Mouse (Mus musculus) stomach, embryonic 14.5 days (tissue): ENCODE results near the gene Klhl23. TPM values are rescaled to one million over a fixed set of nuclear protein-coding genes. Genes with fewer than 3 reads are reported as not detected.

Experiments used
- ATAC-seq: fragments of 200-750 bp; cut with Nextera tagmentation; 2 replicates; pipeline ENCODE4 v1.8.0; 2017; ENCODE audit warnings: low read depth, moderate TSS enrichment; ENCODE audit not compliant: insufficient number of reproducible peaks, insufficient read depth, low FRiP score
- H3K27ac ChIP-seq: fragments of 300-500 bp; sonication (generic); 2 replicates; pipeline ENCODE4 v1.5.1; 2014; ENCODE audit warnings: mild to moderate bottlenecking, low read length, moderate library complexity, mixed read lengths
- H3K27me3 ChIP-seq: fragments of 300-500 bp; sonication (generic); 2 replicates; pipeline ENCODE4 v1.6.1; 2014; ENCODE audit warnings: low read length, control low read depth, mixed read lengths; ENCODE audit not compliant: control insufficient read depth, insufficient read depth
- H3K36me3 ChIP-seq: fragments of 300-500 bp; sonication (generic); 2 replicates; pipeline ENCODE4 v1.6.1; 2014; ENCODE audit warnings: mild to moderate bottlenecking, control low read depth, low read length, moderate library complexity, mixed read lengths; ENCODE audit not compliant: control insufficient read depth, insufficient read depth
- H3K4me1 ChIP-seq: fragments of 300-500 bp; sonication (generic); 2 replicates; pipeline ENCODE4 v1.6.1; 2014; ENCODE audit warnings: low read length, control low read depth, mixed read lengths; ENCODE audit not compliant: control insufficient read depth, insufficient read depth
- H3K4me2 ChIP-seq: fragments of 300-500 bp; sonication (generic); replicated peaks from 2 replicates; pipeline ENCODE4 v1.6.1; 2014; ENCODE audit warnings: low read depth, low read length, control low read depth
- H3K4me3 ChIP-seq: fragments of 300-500 bp; sonication (generic); 2 replicates; pipeline ENCODE4 v1.5.1; 2014; ENCODE audit warnings: low read depth, low read length, control low read depth
- H3K9ac ChIP-seq: fragments of 300-500 bp; sonication (generic); replicated peaks from 2 replicates; pipeline ENCODE4 v1.6.1; 2014; ENCODE audit warnings: low read depth, mild to moderate bottlenecking, control low read depth, low read length, moderate library complexity, mixed read lengths
- H3K9me3 ChIP-seq: fragments of 300-500 bp; sonication (generic); 2 replicates; pipeline ENCODE4 v1.6.1; 2016; ENCODE audit warnings: low read depth, low read length, control low read depth; ENCODE audit not compliant: control insufficient read depth
- WGBS: fragments of 180-500 bp; shearing (Covaris S2); extraction: QIAGEN DNeasy Blood & Tissue Kit; methylation state at CpG from one replicate; pipeline ENCODE4 v1.1.7; 2014; 5-methylcytosine and 5-hydroxymethylcytosine counted together
- polyA plus RNA-seq: library from polyadenylated mRNA; unstranded; fragments of >200 nt; fragmentation: Nextera tagmentation; extraction: Ambion mirVana; gene quantifications from 2 replicates; pipeline ENCODE4 v1.2.1, GENCODE M21; 2014

The Klhl23 gene
- polyA plus RNA-seq = 42.8 and 47.3 TPM in 2 replicates

GRCm38 (mm10) chr2:69821711-69822110 is at the start of gene Klhl23:
Gene Klhl23 (plus strand): TSS chr2:69821944.
- peak within 1 kb of the TSS; percentile 77 for H3K9ac ChIP-seq

GRCm38 (mm10) chr2:69773331-69773730 is 48.4 kb upstream of the Klhl23 start:
- no peak overlapping the region for H3K9ac ChIP-seq
- no peak overlapping the region for H3K27ac ChIP-seq
- H3K27me3 ChIP-seq = no peaks in the 10 kb centered on the region
- no peak overlapping the region for H3K4me2 ChIP-seq
- no peaks in the 10 kb centered on the region for H3K36me3 ChIP-seq
- H3K9me3 ChIP-seq = no peaks in the 10 kb centered on the region
- no peak for ATAC-seq
- H3K4me3 ChIP-seq = no peak overlapping the region
- WGBS = 98% methylated on average over 3 of the region's 3 CpGs
- H3K4me1 ChIP-seq = no peaks in the 10 kb centered on the region

More at GRCm38 (mm10) chr2:69821711-69822110, at the start of gene Klhl23:
- H3K4me3 ChIP-seq = peak within 1 kb of the TSS; percentile 60
- H3K27me3 ChIP-seq = no peaks in the 10 kb centered on the region
- H3K9me3 ChIP-seq = no peaks in the 10 kb centered on the region
- H3K27ac ChIP-seq = peak within 1 kb of the TSS; percentile 96
- H3K4me1 ChIP-seq = peaks cover 13% of the 10 kb centered on the region; the same call in 1 of the 2 replicates
- peaks cover 10% of the 10 kb centered on the region; the same call in 1 of the 2 replicates for H3K36me3 ChIP-seq
- ATAC-seq = peak; percentile 21; the same call in 1 of the 2 replicates
- peak within 1 kb of the TSS; percentile 57 for H3K4me2 ChIP-seq
- 3% methylated on average over 8 of the region's 8 CpGs for WGBS

- no peak for ATAC-seq
Measured at GRCm38 (mm10) chr2:69777985-69778835, 43.5 kb upstream of the Klhl23 start.

GRCm38 (mm10) chr2:69778836-69779177 is 42.9 kb upstream of the Klhl23 start:
- no peak overlapping the region for H3K4me3 ChIP-seq
- no peaks in the 10 kb centered on the region for H3K36me3 ChIP-seq
- H3K4me1 ChIP-seq = no peaks in the 10 kb centered on the region
- H3K27ac ChIP-seq = no peak overlapping the region
- no peak for ATAC-seq
- H3K27me3 ChIP-seq = no peaks in the 10 kb centered on the region
- no peak overlapping the region for H3K4me2 ChIP-seq
- no peak overlapping the region for H3K9ac ChIP-seq
- no peaks in the 10 kb centered on the region for H3K9me3 ChIP-seq
- WGBS = 46% methylated on average over 5 of the region's 5 CpGs

More at GRCm38 (mm10) chr2:69777985-69778835, 43.5 kb upstream of the Klhl23 start:
- no peak overlapping the region for H3K9ac ChIP-seq
- 69% methylated on average over 7 of the region's 7 CpGs for WGBS
- no peaks in the 10 kb centered on the region for H3K4me1 ChIP-seq
- H3K27ac ChIP-seq = no peak overlapping the region
- H3K4me2 ChIP-seq = no peak overlapping the region
- no peaks in the 10 kb centered on the region for H3K27me3 ChIP-seq
- H3K4me3 ChIP-seq = no peak overlapping the region
- H3K36me3 ChIP-seq = no peaks in the 10 kb centered on the region
- no peaks in the 10 kb centered on the region for H3K9me3 ChIP-seq

- WGBS = 12% methylated on average over 9 of the region's 9 CpGs
- H3K27me3 ChIP-seq = no peaks in the 10 kb centered on the region
- H3K9me3 ChIP-seq = no peaks in the 10 kb centered on the region
- H3K27ac ChIP-seq = peak overlapping the region; percentile 71
- H3K4me2 ChIP-seq = peak overlapping the region; percentile 78
- ATAC-seq = peak; percentile 8; the same call in 1 of the 2 replicates
- H3K4me3 ChIP-seq = peak overlapping the region; percentile 64
- no peaks in the 10 kb centered on the region for H3K4me1 ChIP-seq
- H3K9ac ChIP-seq = peak overlapping the region; percentile 54
- peaks cover 4% of the 10 kb centered on the region; the same call in 1 of the 2 replicates for H3K36me3 ChIP-seq
Measured at GRCm38 (mm10) chr2:69788974-69789373, 32.8 kb upstream of the Klhl23 start.

- peaks cover 4% of the 10 kb centered on the region; the same call in 1 of the 2 replicates for H3K36me3 ChIP-seq
- no peaks in the 10 kb centered on the region for H3K4me1 ChIP-seq
- H3K27ac ChIP-seq = peak within 1 kb of the TSS; percentile 71
- ATAC-seq = peak; percentile 95
- H3K27me3 ChIP-seq = no peaks in the 10 kb centered on the region
- 1% methylated on average over 48 of the region's 48 CpGs for WGBS
- peak within 1 kb of the TSS; percentile 54 for H3K9ac ChIP-seq
- H3K4me2 ChIP-seq = peak within 1 kb of the TSS; percentile 78
- no peaks in the 10 kb centered on the region for H3K9me3 ChIP-seq
- H3K4me3 ChIP-seq = peak within 1 kb of the TSS; percentile 64
Measured at GRCm38 (mm10) chr2:69789429-69790069, 32.2 kb upstream of the Klhl23 start, which contains the start of the genes Ccdc173 and Phospho2. Gene Ccdc173 (minus strand): TSS chr2:69789575. Gene Phospho2 (plus strand): TSS chr2:69789623.

GRCm38 (mm10) chr2:69790285-69790684 is 31.5 kb upstream of the Klhl23 start:
- Histone ChIP-seq H3K4me2 (peak overlapping the region; percentile 78), H3K4me3 (peak overlapping the region; percentile 64), H3K27me3 (no peaks in the 10 kb centered on the region), H3K27ac (no peak overlapping the region), H3K4me1 (no peaks in the 10 kb centered on the region), H3K9me3 (no peaks in the 10 kb centered on the region), H3K36me3 (peaks cover 6% of the 10 kb centered on the region; the same call in 1 of the 2 replicates), H3K9ac (peak overlapping the region; percentile 54; the same call in 1 of the 2 replicates)
- 3% methylated on average over 10 of the region's 10 CpGs for WGBS
- ATAC-seq = peak; percentile 53; the same call in 1 of the 2 replicates

- Histone ChIP-seq H3K4me2 (peak overlapping the region; percentile 78; the same call in 1 of the 2 replicates), H3K4me1 (no peaks in the 10 kb centered on the region), H3K4me3 (no peak overlapping the region), H3K27me3 (no peaks in the 10 kb centered on the region), H3K27ac (no peak overlapping the region), H3K9ac (no peak overlapping the region), H3K36me3 (peaks cover 11% of the 10 kb centered on the region; the same call in 1 of the 2 replicates), H3K9me3 (no peaks in the 10 kb centered on the region)
- 70% methylated on average over 4 of the region's 4 CpGs for WGBS
- ATAC-seq = no peak
Measured at GRCm38 (mm10) chr2:69790722-69791121, 31.0 kb upstream of the Klhl23 start.
